In genomic region chr2:103670276-103670680, GRCm38 (mm10) we compare ENCODE assay signal across 7 mouse cellular contexts.
A peak's percentile ranks its signal among the peaks of the same experiment; 100 is the strongest.
DNase-seq lines count a peak whose midpoint lies in the region; ATAC-seq and TF ChIP-seq lines count a peak whose summit lies in the region.

No protein-coding gene starts in this region.

- 0 out of 2 replicates have a peak overlapping the region, but pooled peaks have one; percentile 29 for H3K9ac ChIP-seq in heart, adult 2 months (ENCODE audit: low read depth, low read length)
- H3K9ac ChIP-seq in limb, embryonic 15.5 days: no peak overlapping the region

- H3K79me2 ChIP-seq in heart, adult 2 months (replicated peaks; ENCODE audit: control insufficient read depth, insufficient read depth, low read length): no peaks in the 10 kb centered on the region

- intact Hi-C loops in heart, adult 2 months (cut with DNase I): no loop called here

- ATAC-seq in limb, embryonic 15.5 days (ENCODE audit: insufficient number of reproducible peaks, low FRiP score, low TSS enrichment, low read depth): peak; percentile 69

- H3K36me3 ChIP-seq in heart, adult 2 months (ENCODE audit: control insufficient read depth, insufficient read depth, low read length): no peaks in the 10 kb centered on the region; the same call in 1 of the 2 replicates
- H3K36me3 ChIP-seq in limb, embryonic 15.5 days: no peaks in the 10 kb centered on the region

- H3K27me3 ChIP-seq in heart, adult 2 months (ENCODE audit: control insufficient read depth, insufficient read depth, low read length): no peaks in the 10 kb centered on the region
- H3K27me3 ChIP-seq in limb, embryonic 15.5 days: no peaks in the 10 kb centered on the region

- 0 out of 2 replicates have a peak, but pooled peaks have one; percentile 45 for TF ChIP-seq EP300 in heart, adult 2 months (IDR thresholded peaks at IDR 0.05; ENCODE audit: insufficient read depth, low read depth, low read length)

- no peak for TF ChIP-seq CTCF in heart, adult 2 months (IDR thresholded peaks at IDR 0.05)

- no peaks in the 10 kb centered on the region for H3K9me3 ChIP-seq in limb, embryonic 15.5 days

- H3K4me2 ChIP-seq in limb, embryonic 15.5 days: no peak overlapping the region

- H3K4me3 ChIP-seq in heart, adult 2 months: no peak overlapping the region
- no peak overlapping the region for H3K4me3 ChIP-seq in limb, embryonic 15.5 days

- peak; percentile 92 for DNase-seq in adipocyte (ENCODE audit: low spot score)
- DNase-seq in cerebellum, postnatal 25 days: peak; percentile 73 to 86
- DNase-seq in heart, adult 2 months: peak; percentile 80 to 86
- DNase-seq in kidney, adult 9 months: peak; percentile 45
- DNase-seq in right cerebral cortex, postnatal 10 days (ENCODE audit: low spot score in 2 of 2): peak; percentile 83 to 87
- DNase-seq in spleen, postnatal 10 days (ENCODE audit: low spot score in 2 of 2): no peak

- H3K4me1 ChIP-seq in heart, adult 2 months (ENCODE audit: control insufficient read depth, insufficient read depth, low read length): peaks cover 21% of the 10 kb centered on the region
- H3K4me1 ChIP-seq in limb, embryonic 15.5 days: peaks cover 52% of the 10 kb centered on the region

- WGBS in heart, adult 2 months: 5% methylated on average over 3 of the region's 3 CpGs
- WGBS in limb, embryonic 15.5 days: 49% methylated on average over 3 of the region's 3 CpGs

- no peak for TF ChIP-seq POLR2A in heart, adult 2 months (IDR thresholded peaks at IDR 0.05; ENCODE audit: insufficient read depth, low read depth, low read length)

- H3K27ac ChIP-seq in heart, adult 2 months: peak overlapping the region; percentile 84
- H3K27ac ChIP-seq in limb, embryonic 15.5 days: peak overlapping the region; percentile 61

Comparison
In these comparisons a context has a peak if more than half of its experiments do, and no peak if none do; other contexts are left out.
1. DNase-seq: peak in adipocyte (single experiment), cerebellum, postnatal 25 days (2 of 2), heart, adult 2 months (2 of 2), kidney, adult 9 months (single experiment) and right cerebral cortex, postnatal 10 days (2 of 2); none in spleen, postnatal 10 days (0 of 2).